In genomic region chr19:46357344-46358280, GRCm38 (mm10) we compare ENCODE assay signal across 8 mouse cellular contexts. TPM values are rescaled to one million over a fixed set of nuclear protein-coding genes. Genes with fewer than 3 reads are reported as not detected.
DNase-seq lines count a peak whose midpoint lies in the region; ATAC-seq lines count a peak whose summit lies in the region.

No protein-coding gene starts in this region.

- peak overlapping the region; percentile 77 for H3K9ac ChIP-seq in heart, embryonic 13.5 days
- peak overlapping the region; percentile 66 for H3K9ac ChIP-seq in limb, embryonic 13.5 days
- peak overlapping the region; percentile 57 for H3K9ac ChIP-seq in midbrain, embryonic 14.5 days (replicated peaks; ENCODE audit: low read length)

- 16% methylated on average over 25 of the region's 25 CpGs for WGBS in heart, embryonic 13.5 days
- WGBS in limb, embryonic 13.5 days, result 19% methylated on average over 25 of the region's 25 CpGs
- WGBS in midbrain, embryonic 14.5 days, result 19% methylated on average over 25 of the region's 25 CpGs

- peaks cover 18% of the 10 kb centered on the region for H3K4me1 ChIP-seq in heart, embryonic 13.5 days
- H3K4me1 ChIP-seq in limb, embryonic 13.5 days, result peaks cover 9% of the 10 kb centered on the region
- 0 out of 2 replicates have a peak, but pooled peaks cover 4% of the 10 kb centered on the region for H3K4me1 ChIP-seq in midbrain, embryonic 14.5 days (ENCODE audit: control insufficient read depth, insufficient read depth, low read length)

- no peak for ATAC-seq in heart, embryonic 13.5 days (ENCODE audit: extremely low read depth, insufficient number of reproducible peaks, low FRiP score, low TSS enrichment)
- ATAC-seq in limb, embryonic 13.5 days (ENCODE audit: low FRiP score, low read depth), result no peak
- ATAC-seq in midbrain, embryonic 14.5 days (ENCODE audit: low FRiP score, low TSS enrichment), result no peak

- peaks cover 29% of the 10 kb centered on the region for H3K27me3 ChIP-seq in heart, embryonic 13.5 days (replicated peaks)
- H3K27me3 ChIP-seq in limb, embryonic 13.5 days, result peaks cover 29% of the 10 kb centered on the region
- H3K27me3 ChIP-seq in midbrain, embryonic 14.5 days (ENCODE audit: control insufficient read depth, insufficient read depth, low read length), result peaks cover 9% of the 10 kb centered on the region; the same call in 1 of the 2 replicates

- H3K4me3 ChIP-seq in heart, embryonic 13.5 days, result peak overlapping the region; percentile 64
- peak overlapping the region; percentile 53 for H3K4me3 ChIP-seq in limb, embryonic 13.5 days
- peak overlapping the region; percentile 42 for H3K4me3 ChIP-seq in midbrain, embryonic 14.5 days (replicated peaks; ENCODE audit: low read depth, low read length)

- no peaks in the 10 kb centered on the region for H3K9me3 ChIP-seq in heart, embryonic 13.5 days
- no peaks in the 10 kb centered on the region for H3K9me3 ChIP-seq in limb, embryonic 13.5 days
- H3K9me3 ChIP-seq in midbrain, embryonic 14.5 days (ENCODE audit: control insufficient read depth, low read length), result no peaks in the 10 kb centered on the region

- no peaks in the 10 kb centered on the region for H3K36me3 ChIP-seq in heart, embryonic 13.5 days
- no peaks in the 10 kb centered on the region for H3K36me3 ChIP-seq in limb, embryonic 13.5 days
- no peaks in the 10 kb centered on the region for H3K36me3 ChIP-seq in midbrain, embryonic 14.5 days (ENCODE audit: control insufficient read depth, insufficient read depth, low read length)

- peak overlapping the region; percentile 79 for H3K4me2 ChIP-seq in heart, embryonic 13.5 days
- peak overlapping the region; percentile 80 for H3K4me2 ChIP-seq in limb, embryonic 13.5 days (replicated peaks)
- H3K4me2 ChIP-seq in midbrain, embryonic 14.5 days (ENCODE audit: low read length), result peak overlapping the region; percentile 69

- H3K27ac ChIP-seq in heart, embryonic 13.5 days (replicated peaks), result peak overlapping the region; percentile 29; the same call in 1 of the 2 replicates
- no peak overlapping the region for H3K27ac ChIP-seq in limb, embryonic 13.5 days
- no peak overlapping the region for H3K27ac ChIP-seq in midbrain, embryonic 14.5 days (replicated peaks; ENCODE audit: low read depth, low read length)

- peak; percentile 18 for DNase-seq in thymus, postnatal 0 days (ENCODE audit: low spot score)
- DNase-seq in thymus, postnatal 36 days, result no peak
- no peak for DNase-seq in midbrain, embryonic 14.5 days
- no peak for DNase-seq in left cerebral cortex, adult 18-20 months (ENCODE audit: low spot score in 2 of 2)
- DNase-seq in adrenal gland, postnatal 25 days, result no peak
- DNase-seq in frontal cortex, adult 2 months (ENCODE audit: extremely low spot score in 1 of 2, low spot score in 1 of 2), result no peak

RNA-seq across cellular contexts. Expression of gene 2310034G01Rik, which starts 7.5 kb away (rescaled TPM):
- 1.1 and 1.5 TPM in 2 replicates for polyA plus RNA-seq in thymus, postnatal 0 days (2015; fragmentation: Nextera tagmentation; extraction: Ambion mirVana)
- polyA plus RNA-seq in heart, embryonic 13.5 days (2015; fragmentation: Nextera tagmentation; extraction: Ambion mirVana), result 0.76 and 1.4 TPM in 2 replicates
- polyA plus RNA-seq in limb, embryonic 13.5 days (2015; fragmentation: Nextera tagmentation; extraction: Ambion mirVana), result 2.7 TPM in 2 replicates
- polyA plus RNA-seq in midbrain, embryonic 14.5 days (2014; fragmentation: Nextera tagmentation; extraction: Ambion mirVana), result 2.8 and 3.1 TPM in 2 replicates
- under 1 TPM; 0.79 to 0.98 TPM for total RNA-seq in left cerebral cortex, adult 18-20 months (2021)
- 1.2 TPM in 1 of 2 replicates, not detected in the other for total RNA-seq in adrenal gland, postnatal 25 days (2021)
- 1.8 and 2.1 TPM in 2 replicates for polyA plus RNA-seq in frontal cortex, adult 2 months (2012; rRNA removed)

RNA-seq across cellular contexts. Expression of gene Mfsd13a, which starts 16.7 kb away (rescaled TPM):
- 7.5 and 8.1 TPM in 2 replicates for polyA plus RNA-seq in thymus, postnatal 0 days (2015; fragmentation: Nextera tagmentation; extraction: Ambion mirVana)
- 4.5 and 5.2 TPM in 2 replicates for polyA plus RNA-seq in heart, embryonic 13.5 days (2015; fragmentation: Nextera tagmentation; extraction: Ambion mirVana)
- polyA plus RNA-seq in limb, embryonic 13.5 days (2015; fragmentation: Nextera tagmentation; extraction: Ambion mirVana), result 3.5 and 4.8 TPM in 2 replicates
- polyA plus RNA-seq in midbrain, embryonic 14.5 days (2014; fragmentation: Nextera tagmentation; extraction: Ambion mirVana), result 7.2 and 7.7 TPM in 2 replicates
- total RNA-seq in left cerebral cortex, adult 18-20 months (2021), result 10 to 100 TPM; 22.7 to 26.4 TPM
- 6.3 and 8.8 TPM in 2 replicates for total RNA-seq in adrenal gland, postnatal 25 days (2021)
- 30.4 and 39.6 TPM in 2 replicates for polyA plus RNA-seq in frontal cortex, adult 2 months (2012; rRNA removed)

RNA-seq across cellular contexts. Expression of gene Cuedc2, which starts 19.1 kb away (rescaled TPM):
- 152 and 155 TPM in 2 replicates for polyA plus RNA-seq in thymus, postnatal 0 days (2015; fragmentation: Nextera tagmentation; extraction: Ambion mirVana)
- 114 and 131 TPM in 2 replicates for polyA plus RNA-seq in heart, embryonic 13.5 days (2015; fragmentation: Nextera tagmentation; extraction: Ambion mirVana)
- polyA plus RNA-seq in limb, embryonic 13.5 days (2015; fragmentation: Nextera tagmentation; extraction: Ambion mirVana), result 176 and 177 TPM in 2 replicates
- 300 and 307 TPM in 2 replicates for polyA plus RNA-seq in midbrain, embryonic 14.5 days (2014; fragmentation: Nextera tagmentation; extraction: Ambion mirVana)
- total RNA-seq in left cerebral cortex, adult 18-20 months (2021), result 100 to 1,000 TPM; 199 to 202 TPM
- 64.1 and 81.8 TPM in 2 replicates for total RNA-seq in adrenal gland, postnatal 25 days (2021)
- 226 and 229 TPM in 2 replicates for polyA plus RNA-seq in frontal cortex, adult 2 months (2012; rRNA removed)

RNA-seq across cellular contexts. Expression of gene Fbxl15, which starts 29.6 kb away (rescaled TPM):
- 8.3 and 9.1 TPM in 2 replicates for polyA plus RNA-seq in thymus, postnatal 0 days (2015; fragmentation: Nextera tagmentation; extraction: Ambion mirVana)
- polyA plus RNA-seq in heart, embryonic 13.5 days (2015; fragmentation: Nextera tagmentation; extraction: Ambion mirVana), result 9.5 and 10.2 TPM in 2 replicates
- polyA plus RNA-seq in limb, embryonic 13.5 days (2015; fragmentation: Nextera tagmentation; extraction: Ambion mirVana), result 14.7 and 15.5 TPM in 2 replicates
- 45.8 and 53.5 TPM in 2 replicates for polyA plus RNA-seq in midbrain, embryonic 14.5 days (2014; fragmentation: Nextera tagmentation; extraction: Ambion mirVana)
- 10 to 100 TPM; 30.0 to 31.1 TPM for total RNA-seq in left cerebral cortex, adult 18-20 months (2021)
- 9.8 and 13.4 TPM in 2 replicates for total RNA-seq in adrenal gland, postnatal 25 days (2021)
- polyA plus RNA-seq in frontal cortex, adult 2 months (2012; rRNA removed), result 33.2 and 36.5 TPM in 2 replicates

RNA-seq across cellular contexts. Expression of gene Psd, which starts 30.7 kb away (rescaled TPM):
- polyA plus RNA-seq in thymus, postnatal 0 days (2015; fragmentation: Nextera tagmentation; extraction: Ambion mirVana), result 4.6 and 5.3 TPM in 2 replicates
- polyA plus RNA-seq in heart, embryonic 13.5 days (2015; fragmentation: Nextera tagmentation; extraction: Ambion mirVana), result 4.3 and 5.6 TPM in 2 replicates
- polyA plus RNA-seq in limb, embryonic 13.5 days (2015; fragmentation: Nextera tagmentation; extraction: Ambion mirVana), result 4.1 and 4.8 TPM in 2 replicates
- polyA plus RNA-seq in midbrain, embryonic 14.5 days (2014; fragmentation: Nextera tagmentation; extraction: Ambion mirVana), result 112 and 144 TPM in 2 replicates
- 100 to 1,000 TPM; 612 to 681 TPM for total RNA-seq in left cerebral cortex, adult 18-20 months (2021)
- 8.6 and 12.7 TPM in 2 replicates for total RNA-seq in adrenal gland, postnatal 25 days (2021)
- 653 and 659 TPM in 2 replicates for polyA plus RNA-seq in frontal cortex, adult 2 months (2012; rRNA removed)
